Mouse (Mus musculus) kidney, embryonic 14.5 days (tissue): ENCODE data around the gene Topaz1. TPM values are rescaled to one million over a fixed set of nuclear protein-coding genes. Genes with fewer than 3 reads are reported as not detected.

Source experiments
- ATAC-seq: fragments of 200-750 bp; cut with Nextera tagmentation; 2 replicates; pipeline ENCODE4 v1.8.0; 2017; ENCODE audit warnings: moderate number of reproducible peaks, mild to moderate bottlenecking, moderate TSS enrichment, moderate library complexity; ENCODE audit not compliant: low FRiP score, low TSS enrichment
- H3K27ac ChIP-seq: fragments of 300-500 bp; sonication (generic); 2 replicates; pipeline ENCODE4 v1.5.1; 2014; ENCODE audit warnings: low read depth, mild to moderate bottlenecking, low read length, moderate library complexity, mixed read lengths
- H3K27me3 ChIP-seq: fragments of 300-500 bp; sonication (generic); 2 replicates; pipeline ENCODE4 v1.6.1; 2014; ENCODE audit warnings: mild to moderate bottlenecking, low read length; ENCODE audit not compliant: control insufficient read depth, insufficient read depth
- H3K36me3 ChIP-seq: fragments of 300-500 bp; sonication (generic); 2 replicates; pipeline ENCODE4 v1.6.1; 2014; ENCODE audit warnings: low read length, mixed read lengths; ENCODE audit not compliant: control insufficient read depth, insufficient read depth
- H3K4me1 ChIP-seq: fragments of 300-500 bp; sonication (generic); 2 replicates; pipeline ENCODE4 v1.6.1; 2014; ENCODE audit warnings: low read length, mixed read lengths; ENCODE audit not compliant: control insufficient read depth, insufficient read depth
- H3K4me2 ChIP-seq: fragments of 300-500 bp; sonication (generic); replicated peaks from 2 replicates; pipeline ENCODE4 v1.6.1; 2014; ENCODE audit warnings: low read depth, mild to moderate bottlenecking, low read length
- H3K4me3 ChIP-seq: fragments of 300-500 bp; sonication (generic); 2 replicates; pipeline ENCODE4 v1.5.1; 2014; ENCODE audit warnings: mild to moderate bottlenecking, low read length
- H3K9ac ChIP-seq: fragments of 300-500 bp; sonication (generic); 2 replicates; pipeline ENCODE4 v1.6.1; 2014; ENCODE audit warnings: low read depth, mild to moderate bottlenecking, low read length, moderate library complexity
- H3K9me3 ChIP-seq: fragments of 300-500 bp; sonication (generic); 2 replicates; pipeline ENCODE4 v1.6.1; 2016; ENCODE audit warnings: low read length; ENCODE audit not compliant: control insufficient read depth
- WGBS: fragments of 180-500 bp; shearing (Covaris S2); extraction: QIAGEN DNeasy Blood & Tissue Kit; methylation state at CpG from one replicate; pipeline ENCODE4 v1.1.7; 2014; 5-methylcytosine and 5-hydroxymethylcytosine counted together
- polyA plus RNA-seq: library from polyadenylated mRNA; unstranded; fragments of >200 nt; fragmentation: Nextera tagmentation; extraction: Ambion mirVana; gene quantifications from 2 replicates; pipeline ENCODE4 v1.2.1, GENCODE M21; 2014

The Topaz1 gene
- polyA plus RNA-seq, 1 experiment from 2014 or later = not detected

GRCm38 (mm10) chr9:122732126-122732810, 14.9 kb upstream of the Topaz1 start:
- H3K4me1 ChIP-seq = 0 out of 2 replicates have a peak, but pooled peaks cover 3% of the 10 kb centered on the region
- no peak for ATAC-seq
- 65% methylated on average over 8 of the region's 8 CpGs for WGBS
- H3K36me3 ChIP-seq = no peaks in the 10 kb centered on the region
- no peak overlapping the region for H3K27ac ChIP-seq
- 0 out of 2 replicates have a peak, but pooled peaks cover 3% of the 10 kb centered on the region for H3K27me3 ChIP-seq
- no peaks in the 10 kb centered on the region for H3K9me3 ChIP-seq
- H3K9ac ChIP-seq = no peak overlapping the region
- no peak overlapping the region for H3K4me2 ChIP-seq
- no peak overlapping the region for H3K4me3 ChIP-seq

GRCm38 (mm10) chr9:122733222-122733621, 13.9 kb upstream of the Topaz1 start:
- Histone ChIP-seq H3K27ac (no peak overlapping the region), H3K4me3 (peak overlapping the region; percentile 18; the same call in 1 of the 2 replicates), H3K36me3 (no peaks in the 10 kb centered on the region), H3K9ac (no peak overlapping the region), H3K9me3 (no peaks in the 10 kb centered on the region), H3K27me3 (0 out of 2 replicates have a peak, but pooled peaks cover 3% of the 10 kb centered on the region), H3K4me2 (no peak overlapping the region; the same call in 1 of the 2 replicates), H3K4me1 (0 out of 2 replicates have a peak, but pooled peaks cover 3% of the 10 kb centered on the region)
- ATAC-seq = peak; percentile 39; the same call in 1 of the 2 replicates
- WGBS = 34% methylated on average over 12 of the region's 12 CpGs

- H3K27me3 ChIP-seq = 0 out of 2 replicates have a peak, but pooled peaks cover 3% of the 10 kb centered on the region
- ATAC-seq = no peak
- no peak overlapping the region for H3K4me3 ChIP-seq
- H3K9me3 ChIP-seq = no peaks in the 10 kb centered on the region
- H3K27ac ChIP-seq = no peak overlapping the region
- 77% methylated on average over 6 of the region's 7 CpGs for WGBS
- no peaks in the 10 kb centered on the region for H3K36me3 ChIP-seq
- H3K4me1 ChIP-seq = 0 out of 2 replicates have a peak, but pooled peaks cover 3% of the 10 kb centered on the region
- no peak overlapping the region for H3K9ac ChIP-seq
- no peak overlapping the region for H3K4me2 ChIP-seq
Observed at GRCm38 (mm10) chr9:122734934-122735333, 12.2 kb upstream of the Topaz1 start.

GRCm38 (mm10) chr9:122736001-122736400, 11.1 kb upstream of the Topaz1 start:
- Histone ChIP-seq H3K36me3 (no peaks in the 10 kb centered on the region), H3K27ac (no peak overlapping the region), H3K9ac (no peak overlapping the region), H3K9me3 (no peaks in the 10 kb centered on the region), H3K4me3 (no peak overlapping the region), H3K27me3 (no peaks in the 10 kb centered on the region), H3K4me1 (0 out of 2 replicates have a peak, but pooled peaks cover 3% of the 10 kb centered on the region), H3K4me2 (no peak overlapping the region)
- no peak for ATAC-seq
- WGBS = 74% methylated on average over 2 of the region's 2 CpGs

GRCm38 (mm10) chr9:122736742-122737141, 10.4 kb upstream of the Topaz1 start:
- Histone ChIP-seq H3K4me1 (0 out of 2 replicates have a peak, but pooled peaks cover 3% of the 10 kb centered on the region), H3K9ac (no peak overlapping the region), H3K4me2 (no peak overlapping the region), H3K36me3 (no peaks in the 10 kb centered on the region), H3K4me3 (no peak overlapping the region), H3K9me3 (no peaks in the 10 kb centered on the region), H3K27ac (no peak overlapping the region), H3K27me3 (no peaks in the 10 kb centered on the region)
- 23% methylated on average over 4 of the region's 4 CpGs for WGBS
- no peak for ATAC-seq

GRCm38 (mm10) chr9:122745879-122746278, 1.3 kb upstream of the Topaz1 start:
- no peaks in the 10 kb centered on the region for H3K9me3 ChIP-seq
- H3K4me3 ChIP-seq = no peak overlapping the region
- H3K27ac ChIP-seq = no peak overlapping the region
- no peaks in the 10 kb centered on the region for H3K36me3 ChIP-seq
- no peak for ATAC-seq
- no peak overlapping the region for H3K4me2 ChIP-seq
- no peaks in the 10 kb centered on the region for H3K27me3 ChIP-seq
- 66% methylated on average over 1 of the region's 1 CpGs for WGBS
- H3K9ac ChIP-seq = no peak overlapping the region
- no peaks in the 10 kb centered on the region for H3K4me1 ChIP-seq

GRCm38 (mm10) chr9:122757614-122758013, 10.5 kb downstream of the Topaz1 start:
- Histone ChIP-seq H3K27me3 (no peaks in the 10 kb centered on the region), H3K9me3 (no peaks in the 10 kb centered on the region), H3K27ac (no peak overlapping the region), H3K9ac (no peak overlapping the region), H3K36me3 (no peaks in the 10 kb centered on the region), H3K4me3 (no peak overlapping the region), H3K4me1 (no peaks in the 10 kb centered on the region), H3K4me2 (no peak overlapping the region)
- 53% methylated on average over 2 of the region's 2 CpGs for WGBS
- no peak for ATAC-seq

- no peak for ATAC-seq
Observed at GRCm38 (mm10) chr9:122760111-122760510, 13.0 kb downstream of the Topaz1 start.

GRCm38 (mm10) chr9:122785231-122785630, 38.1 kb downstream of the Topaz1 start:
- Histone ChIP-seq H3K27me3 (no peaks in the 10 kb centered on the region), H3K4me3 (no peak overlapping the region), H3K4me1 (no peaks in the 10 kb centered on the region), H3K9ac (no peak overlapping the region), H3K27ac (no peak overlapping the region), H3K4me2 (no peak overlapping the region), H3K9me3 (no peaks in the 10 kb centered on the region), H3K36me3 (no peaks in the 10 kb centered on the region)
- no peak for ATAC-seq
- WGBS = 74% methylated on average over 5 of the region's 5 CpGs

More at GRCm38 (mm10) chr9:122760111-122760510, 13.0 kb downstream of the Topaz1 start:
- H3K4me3 ChIP-seq = no peak overlapping the region
- no peak overlapping the region for H3K9ac ChIP-seq
- H3K4me2 ChIP-seq = no peak overlapping the region
- no peak overlapping the region for H3K27ac ChIP-seq
- H3K9me3 ChIP-seq = no peaks in the 10 kb centered on the region
- no peaks in the 10 kb centered on the region for H3K36me3 ChIP-seq
- H3K27me3 ChIP-seq = no peaks in the 10 kb centered on the region
- no peaks in the 10 kb centered on the region for H3K4me1 ChIP-seq
